Mouse (Mus musculus) hindlimb bud, embryonic 11.5 days (tissue): ENCODE measurements at regions not wholly inside any gene's neighbourhood (a gene's known extent, or its start where the extent isn't known, plus 50 kb on each side); places are given as distances from the start of the nearest gene placed in this dataset.

ENCODE experiments used
- DNase-seq: peaks from one replicate; pipeline ENCODE4 v3.0.0-alpha.2; 2012; ENCODE audit warnings: low read depth, low spot score; ENCODE audit errors: extremely low spot score

DNA sequence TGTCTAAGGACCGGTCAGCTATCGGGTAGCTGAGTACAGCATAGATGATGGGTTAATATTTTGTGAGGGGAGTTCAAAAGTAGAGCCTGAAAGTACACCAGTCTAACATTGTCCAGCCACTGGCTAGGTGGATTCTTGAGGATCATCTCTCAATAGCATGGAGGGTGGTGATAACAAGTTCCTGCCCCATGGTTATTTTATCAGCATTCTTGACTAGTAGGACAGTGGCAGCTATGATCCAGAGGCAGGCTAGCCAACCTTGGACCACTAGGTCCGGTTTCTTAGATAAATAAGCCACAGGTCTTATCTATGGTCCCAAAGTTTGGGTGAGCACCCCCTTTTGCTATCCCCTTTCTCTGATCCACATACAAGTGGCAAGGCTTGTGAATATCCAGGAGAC, 62.0 kb upstream of the Wdr75 start:
- DNase-seq = no peak

DNA sequence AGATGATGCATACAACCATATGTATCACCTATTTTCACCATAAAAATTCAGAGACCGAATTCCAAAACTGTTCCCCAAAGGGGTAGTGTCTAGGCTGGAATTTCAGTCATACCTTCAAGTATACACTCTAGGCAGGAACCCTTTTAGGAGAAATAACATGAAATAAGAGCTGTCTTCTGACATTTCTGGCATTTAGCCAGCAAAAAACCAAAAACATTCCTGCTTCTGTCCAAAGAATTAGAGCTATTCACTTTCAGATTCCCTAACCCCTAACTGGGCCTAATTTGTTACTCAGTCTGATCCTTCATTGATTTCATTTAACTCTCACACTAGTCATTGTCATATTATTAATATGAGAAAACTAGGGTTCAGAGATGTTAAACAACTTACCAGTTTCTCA, 49.8 kb upstream of the Wdr75 start:
- DNase-seq = no peak
